Mouse (Mus musculus): Measurements from ENCODE around the gene Fxyd6. TPM values are rescaled to one million over a fixed set of nuclear protein-coding genes. Genes with fewer than 3 reads are reported as not detected.

Gene Fxyd6
- polyA plus RNA-seq, 1 experiment from 2014 or later = 377 TPM

- Histone ChIP-seq H3K27me3 (ENCODE audit: control insufficient read depth, insufficient read depth, low read length) (no peaks in the 10 kb centered on the region), H3K9ac (no peak overlapping the region), H3K4me2 (replicated peaks) (no peak overlapping the region), H3K4me1 (replicated peaks; ENCODE audit: control insufficient read depth, insufficient read depth, low read length) (0 out of 2 replicates have a peak, but pooled peaks cover 2% of the 10 kb centered on the region), H3K9me3 (ENCODE audit: control insufficient read depth, low read length) (no peaks in the 10 kb centered on the region), H3K4me3 (replicated peaks; ENCODE audit: low read length) (no peak overlapping the region), H3K36me3 (replicated peaks; ENCODE audit: control insufficient read depth, insufficient read depth) (no peaks in the 10 kb centered on the region), H3K27ac (no peak overlapping the region)
- WGBS = 78% methylated on average over 6 of the region's 6 CpGs
- ATAC-seq (ENCODE audit: low FRiP score) (no peak), DNase-seq (ENCODE audit: low spot score) (no peak)
These were observed 21.4 kb upstream of the Fxyd6 start for GRCm38 (mm10) chr9:45348560-45348959.

GRCm38 (mm10) chr9:45349181-45349580 lies 20.8 kb upstream of the Fxyd6 start:
- H3K4me2 ChIP-seq (replicated peaks) = no peak overlapping the region
- H3K4me1 ChIP-seq (replicated peaks; ENCODE audit: control insufficient read depth, insufficient read depth, low read length) = 0 out of 2 replicates have a peak, but pooled peaks cover 2% of the 10 kb centered on the region
- ATAC-seq (ENCODE audit: low FRiP score) (no peak), DNase-seq (ENCODE audit: low spot score) (no peak)
- H3K4me3 ChIP-seq (replicated peaks; ENCODE audit: low read length) = no peak overlapping the region
- H3K9ac ChIP-seq = no peak overlapping the region
- H3K27ac ChIP-seq = no peak overlapping the region
- 23% methylated on average over 4 of the region's 4 CpGs for WGBS
- H3K36me3 ChIP-seq (replicated peaks; ENCODE audit: control insufficient read depth, insufficient read depth) = no peaks in the 10 kb centered on the region
- H3K9me3 ChIP-seq (ENCODE audit: control insufficient read depth, low read length) = no peaks in the 10 kb centered on the region
- H3K27me3 ChIP-seq (ENCODE audit: control insufficient read depth, insufficient read depth, low read length) = no peaks in the 10 kb centered on the region

- DNase-seq (ENCODE audit: low spot score) (no peak), ATAC-seq (ENCODE audit: low FRiP score) (no peak)
- H3K9ac ChIP-seq = no peak overlapping the region
- no peak overlapping the region for H3K27ac ChIP-seq
- 0 out of 2 replicates have a peak, but pooled peaks cover 2% of the 10 kb centered on the region for H3K4me1 ChIP-seq (replicated peaks; ENCODE audit: control insufficient read depth, insufficient read depth, low read length)
- H3K4me2 ChIP-seq (replicated peaks) = no peak overlapping the region
- WGBS = 57% methylated on average over 5 of the region's 5 CpGs
- no peaks in the 10 kb centered on the region for H3K36me3 ChIP-seq (replicated peaks; ENCODE audit: control insufficient read depth, insufficient read depth)
- no peaks in the 10 kb centered on the region for H3K27me3 ChIP-seq (ENCODE audit: control insufficient read depth, insufficient read depth, low read length)
- H3K4me3 ChIP-seq (replicated peaks; ENCODE audit: low read length) = no peak overlapping the region
- no peaks in the 10 kb centered on the region for H3K9me3 ChIP-seq (ENCODE audit: control insufficient read depth, low read length)
These were observed 20.1 kb upstream of the Fxyd6 start for GRCm38 (mm10) chr9:45349851-45350250.

GRCm38 (mm10) chr9:45355192-45355591 lies 14.8 kb upstream of the Fxyd6 start:
- Histone ChIP-seq H3K4me2 (replicated peaks) (no peak overlapping the region), H3K36me3 (replicated peaks; ENCODE audit: control insufficient read depth, insufficient read depth) (no peaks in the 10 kb centered on the region), H3K9me3 (ENCODE audit: control insufficient read depth, low read length) (no peaks in the 10 kb centered on the region), H3K4me3 (replicated peaks; ENCODE audit: low read length) (no peak overlapping the region), H3K4me1 (replicated peaks; ENCODE audit: control insufficient read depth, insufficient read depth, low read length) (no peaks in the 10 kb centered on the region), H3K27ac (no peak overlapping the region), H3K9ac (no peak overlapping the region), H3K27me3 (ENCODE audit: control insufficient read depth, insufficient read depth, low read length) (no peaks in the 10 kb centered on the region)
- ATAC-seq (ENCODE audit: low FRiP score) (no peak), DNase-seq (ENCODE audit: low spot score) (no peak)
- WGBS = 90% methylated on average over 2 of the region's 2 CpGs

GRCm38 (mm10) chr9:45358356-45358755 lies 11.6 kb upstream of the Fxyd6 start:
- H3K36me3 ChIP-seq (replicated peaks; ENCODE audit: control insufficient read depth, insufficient read depth) = no peaks in the 10 kb centered on the region
- ATAC-seq (ENCODE audit: low FRiP score) (no peak), DNase-seq (ENCODE audit: low spot score) (no peak)
- no peak overlapping the region for H3K9ac ChIP-seq
- no peak overlapping the region for H3K4me3 ChIP-seq (replicated peaks; ENCODE audit: low read length)
- H3K27me3 ChIP-seq (ENCODE audit: control insufficient read depth, insufficient read depth, low read length) = no peaks in the 10 kb centered on the region
- WGBS = 67% methylated on average over 7 of the region's 7 CpGs
- H3K9me3 ChIP-seq (ENCODE audit: control insufficient read depth, low read length) = no peaks in the 10 kb centered on the region
- no peaks in the 10 kb centered on the region for H3K4me1 ChIP-seq (replicated peaks; ENCODE audit: control insufficient read depth, insufficient read depth, low read length)
- H3K4me2 ChIP-seq (replicated peaks) = no peak overlapping the region
- H3K27ac ChIP-seq = no peak overlapping the region

- no peaks in the 10 kb centered on the region for H3K27me3 ChIP-seq (ENCODE audit: control insufficient read depth, insufficient read depth, low read length)
- no peaks in the 10 kb centered on the region for H3K9me3 ChIP-seq (ENCODE audit: control insufficient read depth, low read length)
- no peak overlapping the region for H3K27ac ChIP-seq
- no peak overlapping the region for H3K4me2 ChIP-seq (replicated peaks)
- ATAC-seq (ENCODE audit: low FRiP score) = no peak
- H3K9ac ChIP-seq = no peak overlapping the region
- H3K36me3 ChIP-seq (replicated peaks; ENCODE audit: control insufficient read depth, insufficient read depth) = no peaks in the 10 kb centered on the region
- DNase-seq (ENCODE audit: low spot score) = no peak
- H3K4me3 ChIP-seq (replicated peaks; ENCODE audit: low read length) = no peak overlapping the region
- WGBS = 44% methylated on average over 2 of the region's 2 CpGs
- no peaks in the 10 kb centered on the region for H3K4me1 ChIP-seq (replicated peaks; ENCODE audit: control insufficient read depth, insufficient read depth, low read length)
These were observed 7.9 kb upstream of the Fxyd6 start for GRCm38 (mm10) chr9:45362051-45362461.

GRCm38 (mm10) chr9:45363639-45364214 lies 6.3 kb upstream of the Fxyd6 start:
- 54% methylated on average over 7 of the region's 7 CpGs for WGBS
- ATAC-seq (ENCODE audit: low FRiP score) (no peak), DNase-seq (ENCODE audit: low spot score) (no peak)
- no peaks in the 10 kb centered on the region for H3K36me3 ChIP-seq (replicated peaks; ENCODE audit: control insufficient read depth, insufficient read depth)
- no peak overlapping the region for H3K9ac ChIP-seq
- H3K4me2 ChIP-seq (replicated peaks) = no peak overlapping the region
- H3K27me3 ChIP-seq (ENCODE audit: control insufficient read depth, insufficient read depth, low read length) = no peaks in the 10 kb centered on the region
- no peak overlapping the region for H3K27ac ChIP-seq
- no peak overlapping the region for H3K4me3 ChIP-seq (replicated peaks; ENCODE audit: low read length)
- H3K4me1 ChIP-seq (replicated peaks; ENCODE audit: control insufficient read depth, insufficient read depth, low read length) = no peaks in the 10 kb centered on the region
- H3K9me3 ChIP-seq (ENCODE audit: control insufficient read depth, low read length) = no peaks in the 10 kb centered on the region

GRCm38 (mm10) chr9:45367716-45368115 lies 2.3 kb upstream of the Fxyd6 start:
- ATAC-seq (ENCODE audit: low FRiP score) (no peak), DNase-seq (ENCODE audit: low spot score) (no peak)
- H3K27ac ChIP-seq = no peak overlapping the region
- WGBS = 64% methylated on average over 8 of the region's 8 CpGs
- no peak overlapping the region for H3K4me3 ChIP-seq (replicated peaks; ENCODE audit: low read length)
- peaks cover 18% of the 10 kb centered on the region for H3K4me1 ChIP-seq (replicated peaks; ENCODE audit: control insufficient read depth, insufficient read depth, low read length)
- no peaks in the 10 kb centered on the region for H3K36me3 ChIP-seq (replicated peaks; ENCODE audit: control insufficient read depth, insufficient read depth)
- no peak overlapping the region for H3K9ac ChIP-seq
- H3K4me2 ChIP-seq (replicated peaks) = no peak overlapping the region
- no peaks in the 10 kb centered on the region for H3K9me3 ChIP-seq (ENCODE audit: control insufficient read depth, low read length)
- H3K27me3 ChIP-seq (ENCODE audit: control insufficient read depth, insufficient read depth, low read length) = no peaks in the 10 kb centered on the region

- H3K36me3 ChIP-seq (replicated peaks; ENCODE audit: control insufficient read depth, insufficient read depth) = no peaks in the 10 kb centered on the region
- no peaks in the 10 kb centered on the region for H3K9me3 ChIP-seq (ENCODE audit: control insufficient read depth, low read length)
- H3K4me1 ChIP-seq (replicated peaks; ENCODE audit: control insufficient read depth, insufficient read depth, low read length) = peaks cover 19% of the 10 kb centered on the region
- WGBS = 82% methylated on average over 5 of the region's 5 CpGs
- no peak overlapping the region for H3K9ac ChIP-seq
- no peak overlapping the region for H3K4me2 ChIP-seq (replicated peaks)
- no peak overlapping the region for H3K27ac ChIP-seq
- DNase-seq (ENCODE audit: low spot score) (no peak), ATAC-seq (ENCODE audit: low FRiP score) (no peak)
- no peak overlapping the region for H3K4me3 ChIP-seq (replicated peaks; ENCODE audit: low read length)
- no peaks in the 10 kb centered on the region for H3K27me3 ChIP-seq (ENCODE audit: control insufficient read depth, insufficient read depth, low read length)
These were observed 1.6 kb upstream of the Fxyd6 start for GRCm38 (mm10) chr9:45368341-45368901.

All from hindbrain, embryonic 14.5 days (tissue).